Mouse (Mus musculus) left cerebral cortex, adult 18-20 months (tissue): ENCODE results near the gene Adam22. TPM values are rescaled to one million over a fixed set of nuclear protein-coding genes. Genes with fewer than 3 reads are reported as not detected.
A peak's percentile ranks its signal among the peaks of the same experiment; 100 is the strongest.

Source experiments
- DNase-seq, 2 experiments: peaks; one replicate each; pipeline ENCODE4 v3.0.0; 2021 to 2022; ENCODE audit warnings: low spot score in 2 of 2, mixed read lengths in 1 of 2
- long read RNA-seq, 2 experiments: library from polyadenylated mRNA; stranded (forward); transcript quantifications; one replicate each; pipeline ENCODE4 v2.0.0; 2021
- total RNA-seq, 2 experiments: library from RNA; stranded (reverse); gene quantifications; 2 replicates each; pipeline ENCODE4 v1.2.3; 2021

Adam22 gene
- 100 to 1,000 TPM; 205 to 208 TPM for total RNA-seq
- long read RNA-seq, experiment 1, full-length matches to known transcripts, result 1 of 38 reads
- long read RNA-seq, experiment 1, partial matches to known transcripts, result 3 of 38 reads
- long read RNA-seq, experiment 1, other reads (novel, unspliced or antisense), result 34 of 38 reads
- long read RNA-seq, experiment 2, full-length matches to known transcripts, result 1 of 29 reads
- long read RNA-seq, experiment 2, partial matches to known transcripts, result 3 of 29 reads
- long read RNA-seq, experiment 2, other reads (novel, unspliced or antisense), result 25 of 29 reads

GRCm38 (mm10) chr5:8367614-8368327, at the start of gene Adam22:
Gene Adam22 (minus strand): TSS chr5:8368160.
- DNase-seq, result peak; percentile 92 to 96

GRCm38 (mm10) chr5:8417443-8417842, 49.5 kb upstream of the Adam22 start:
- no peak for DNase-seq

- no peak for DNase-seq
Measured at GRCm38 (mm10) chr5:8416683-8417413, 48.9 kb upstream of the Adam22 start.

- DNase-seq, result no peak
Measured at GRCm38 (mm10) chr5:8408746-8409145, 40.8 kb upstream of the Adam22 start.

- peak; percentile 21 to 37 for DNase-seq
Measured at GRCm38 (mm10) chr5:8397587-8398249, 29.8 kb upstream of the Adam22 start.

- DNase-seq, result no peak
Measured at GRCm38 (mm10) chr5:8393891-8394583, 26.1 kb upstream of the Adam22 start.

GRCm38 (mm10) chr5:8374297-8374906, 6.4 kb upstream of the Adam22 start:
- no peak for DNase-seq

- DNase-seq, result no peak
Measured at GRCm38 (mm10) chr5:8373415-8373814, 5.5 kb upstream of the Adam22 start.

GRCm38 (mm10) chr5:8368781-8369180, 821 bp upstream of the Adam22 start:
- no peak for DNase-seq

GRCm38 (mm10) chr5:8368328-8368692, 350 bp upstream of the Adam22 start:
- DNase-seq, result no peak

- DNase-seq, result peak; percentile 43 to 48
Measured at GRCm38 (mm10) chr5:8366771-8367613, 968 bp downstream of the Adam22 start.

GRCm38 (mm10) chr5:8362361-8362760, 5.6 kb downstream of the Adam22 start:
- peak in 1 of 2 experiments; percentile 33 for DNase-seq

- DNase-seq, result no peak
Measured at GRCm38 (mm10) chr5:8357677-8358076, 10.3 kb downstream of the Adam22 start.

GRCm38 (mm10) chr5:8356885-8357651, 10.9 kb downstream of the Adam22 start:
- no peak for DNase-seq

- no peak for DNase-seq
Measured at GRCm38 (mm10) chr5:8356326-8356725, 11.6 kb downstream of the Adam22 start.

- DNase-seq, result no peak
Measured at GRCm38 (mm10) chr5:8349557-8349956, 18.4 kb downstream of the Adam22 start.

GRCm38 (mm10) chr5:8346329-8346728, 21.6 kb downstream of the Adam22 start:
- DNase-seq, result no peak

GRCm38 (mm10) chr5:8343296-8343695, 24.7 kb downstream of the Adam22 start:
- DNase-seq, result no peak

GRCm38 (mm10) chr5:8341676-8342075, 26.3 kb downstream of the Adam22 start:
- no peak for DNase-seq
